Mouse (Mus musculus): ENCODE measurements around the gene Suco.

DNA sequence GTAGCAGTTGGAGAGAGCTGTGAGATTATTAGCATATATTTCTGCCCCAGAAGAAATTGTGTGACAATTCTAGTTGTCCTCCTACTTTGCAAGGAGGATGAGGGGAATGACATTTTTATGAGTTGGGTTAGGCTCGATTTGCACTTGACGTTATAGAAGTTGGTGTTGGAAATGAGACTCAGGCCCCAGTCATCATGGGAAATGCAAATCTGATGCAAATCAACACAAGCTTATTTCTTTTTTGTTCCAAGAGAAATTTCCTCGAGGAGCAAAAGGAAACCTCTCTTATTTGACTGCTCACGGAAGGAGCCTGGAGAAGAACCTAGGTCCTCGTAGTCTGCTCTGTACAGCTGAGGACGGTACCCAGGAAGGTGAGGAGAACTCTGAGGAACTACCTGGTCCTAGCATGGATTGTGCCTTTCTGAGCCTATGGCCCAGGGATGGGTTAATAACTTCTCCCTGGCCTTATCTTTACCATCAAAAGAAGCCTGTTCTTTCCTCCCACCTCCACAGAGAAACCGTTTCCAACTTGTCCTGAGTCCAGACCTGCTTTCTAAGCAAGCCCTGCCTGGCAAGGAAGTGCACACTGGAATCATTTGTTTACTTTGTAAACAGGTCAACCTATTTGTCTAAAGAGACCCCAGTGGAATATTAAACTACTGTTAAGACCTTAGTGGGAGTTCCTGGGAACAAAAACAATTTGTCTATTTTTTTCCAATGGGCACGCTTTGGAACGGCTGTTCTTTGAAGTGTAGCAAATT lies 26.4 kb upstream of the Suco start:
- no peak for TF ChIP-seq CTCF (IDR thresholded peaks at IDR 0.05)
- no peak for TF ChIP-seq EP300 (IDR thresholded peaks at IDR 0.05)
